9 mouse cellular contexts compared by ENCODE assay signal in the genomic region with DNA sequence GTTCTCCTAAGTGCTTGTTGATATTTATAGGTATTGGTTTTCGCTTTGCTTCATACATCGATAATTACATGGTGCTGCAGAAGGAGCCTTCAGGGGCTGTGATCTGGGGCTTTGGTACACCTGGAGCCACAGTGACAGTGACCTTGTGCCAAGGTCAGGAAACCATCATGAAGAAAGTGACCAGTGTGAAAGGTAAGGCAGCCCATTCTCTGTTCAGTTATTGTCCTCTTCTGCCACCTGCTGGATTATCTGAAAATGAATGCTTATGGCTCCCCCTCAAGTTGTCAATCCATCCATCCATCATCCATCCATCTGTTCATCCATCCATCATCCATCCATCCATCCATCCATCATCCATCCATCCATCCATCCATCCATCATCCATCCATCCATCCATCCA. TPM values are rescaled to one million over a fixed set of nuclear protein-coding genes. Genes with fewer than 3 reads are reported as not detected.
DNase-seq lines count a peak whose midpoint lies in the region; ATAC-seq and TF ChIP-seq lines count a peak whose summit lies in the region.
"Had no signal": no experiment of that assay in that cellular context is flagged by ENCODE, and none has a peak within 500 bp of the region (broad histone marks: within the 10 kb centered on the region; RNA-seq: fewer than 3 reads in every experiment).

No protein-coding gene starts in this region.

- no peaks in the 10 kb centered on the region for H3K9me3 ChIP-seq in intestine, postnatal 0 days (ENCODE audit: control insufficient read depth)
- H3K9me3 ChIP-seq in intestine, embryonic 16.5 days (ENCODE audit: control insufficient read depth, low read length), result no peaks in the 10 kb centered on the region

- H3K9ac ChIP-seq in intestine, postnatal 0 days (ENCODE audit: low read depth, low read length), result no peak overlapping the region
- no peak overlapping the region for H3K9ac ChIP-seq in intestine, embryonic 16.5 days (ENCODE audit: low read depth, low read length)

- H3K4me3 ChIP-seq in intestine, postnatal 0 days (ENCODE audit: low read depth, low read length), result no peak overlapping the region
- no peak overlapping the region for H3K4me3 ChIP-seq in intestine, embryonic 16.5 days (ENCODE audit: low read length)

- ATAC-seq in intestine, postnatal 0 days, result no peak
- ATAC-seq in intestine, embryonic 16.5 days, result no peak
- ATAC-seq in granulocyte monocyte progenitor cell, adult 5-6 weeks (replicated peaks; ENCODE audit: poor library complexity, severe bottlenecking), result peak; percentile 42

- H3K36me3 ChIP-seq in intestine, postnatal 0 days (ENCODE audit: control insufficient read depth, insufficient read depth), result no peaks in the 10 kb centered on the region
- H3K36me3 ChIP-seq in intestine, embryonic 16.5 days (ENCODE audit: control insufficient read depth, insufficient read depth, low read length), result no peaks in the 10 kb centered on the region

- DNase-seq in CD4-positive, CD25-positive, alpha-beta regulatory T cell, adult 2 months (ENCODE audit: low read depth, low spot score), result peak; percentile 72
- DNase-seq in T-cell, adult 2 months (ENCODE audit: low spot score), result peak; percentile 28
- peak; percentile 50 for DNase-seq in mesoderm, embryonic 11.5 days (ENCODE audit: low read depth, low spot score)
- DNase-seq in right cerebral cortex, postnatal 14 days, result no peak
- DNase-seq in testis, postnatal 10 days (ENCODE audit: low spot score), result no peak

- WGBS in intestine, postnatal 0 days, result 56% methylated on average over 2 of the region's 2 CpGs
- 57% methylated on average over 2 of the region's 2 CpGs for WGBS in intestine, embryonic 16.5 days

- no peaks in the 10 kb centered on the region for H3K27me3 ChIP-seq in intestine, postnatal 0 days (replicated peaks; ENCODE audit: control insufficient read depth, insufficient read depth, low read length)
- H3K27me3 ChIP-seq in intestine, embryonic 16.5 days (replicated peaks; ENCODE audit: control insufficient read depth, insufficient read depth, low read length), result no peaks in the 10 kb centered on the region

- TF ChIP-seq CTCF in intestine, postnatal 0 days (IDR thresholded peaks at IDR 0.05; ENCODE audit: low read depth), result peak; percentile 89

- H3K4me2 ChIP-seq in intestine, postnatal 0 days (replicated peaks; ENCODE audit: low read depth), result no peak overlapping the region
- H3K4me2 ChIP-seq in intestine, embryonic 16.5 days (ENCODE audit: low read depth, low read length), result no peak overlapping the region

- no peak overlapping the region for H3K27ac ChIP-seq in intestine, postnatal 0 days (ENCODE audit: low read depth, low read length)
- no peak overlapping the region for H3K27ac ChIP-seq in intestine, embryonic 16.5 days (ENCODE audit: low read length)
- H3K27ac ChIP-seq: macrophage had no signal

- no peaks in the 10 kb centered on the region for H3K4me1 ChIP-seq in intestine, postnatal 0 days (replicated peaks; ENCODE audit: control insufficient read depth, insufficient read depth, low read length)
- peaks cover 4% of the 10 kb centered on the region; the same call in 1 of the 2 replicates for H3K4me1 ChIP-seq in intestine, embryonic 16.5 days (ENCODE audit: control insufficient read depth, insufficient read depth, low read length)

RNA-seq across cellular contexts. Expression of gene Spa17, which starts 3.2 kb away (rescaled TPM):
- 3.8 and 4.3 TPM in 2 replicates for polyA plus RNA-seq in intestine, postnatal 0 days (2015; fragmentation: Nextera tagmentation; extraction: Ambion mirVana)
- polyA plus RNA-seq in intestine, embryonic 16.5 days (2015; fragmentation: Nextera tagmentation; extraction: Ambion mirVana), result 3.0 and 3.4 TPM in 2 replicates
- total RNA-seq in granulocyte monocyte progenitor cell, adult 5-6 weeks (2014; fragmentation: Nextera tagmentation), result 1.3 and 2.4 TPM in 2 replicates
- total RNA-seq in granulocyte monocyte progenitor cell, adult 5-6 weeks (2017), result 1.2 and 2.2 TPM in 2 replicates

RNA-seq across cellular contexts. Expression of gene Tbrg1, which starts 40.3 kb away (rescaled TPM):
- 261 and 265 TPM in 2 replicates for polyA plus RNA-seq in intestine, postnatal 0 days (2015; fragmentation: Nextera tagmentation; extraction: Ambion mirVana)
- polyA plus RNA-seq in intestine, embryonic 16.5 days (2015; fragmentation: Nextera tagmentation; extraction: Ambion mirVana), result 191 and 203 TPM in 2 replicates
- 21.5 and 29.7 TPM in 2 replicates for total RNA-seq in granulocyte monocyte progenitor cell, adult 5-6 weeks (2014; fragmentation: Nextera tagmentation)
- total RNA-seq in granulocyte monocyte progenitor cell, adult 5-6 weeks (2017), result 33.3 and 33.7 TPM in 2 replicates

RNA-seq across cellular contexts. Expression of gene Panx3, which starts 52.3 kb away (rescaled TPM):
- polyA plus RNA-seq in intestine, postnatal 0 days (2015; fragmentation: Nextera tagmentation; extraction: Ambion mirVana), result not detected in 2 replicates
- polyA plus RNA-seq in intestine, embryonic 16.5 days (2015; fragmentation: Nextera tagmentation; extraction: Ambion mirVana), result not detected in 2 replicates
- total RNA-seq in granulocyte monocyte progenitor cell, adult 5-6 weeks (2014; fragmentation: Nextera tagmentation), result not detected in 2 replicates
- total RNA-seq in granulocyte monocyte progenitor cell, adult 5-6 weeks (2017), result not detected in 2 replicates
- polyA plus RNA-seq: macrophage had no signal

Comparison
In these comparisons a context has a peak if more than half of its experiments do, and no peak if none do; other contexts are left out.
1. DNase-seq: peak in CD4-positive, CD25-positive, alpha-beta regulatory T cell, adult 2 months (single experiment), T-cell, adult 2 months (single experiment) and mesoderm, embryonic 11.5 days (single experiment); none in right cerebral cortex, postnatal 14 days (single experiment) and testis, postnatal 10 days (single experiment).